Mouse (Mus musculus): ENCODE data around the gene Ppp1r15a. TPM values are rescaled to one million over a fixed set of nuclear protein-coding genes. Genes with fewer than 3 reads are reported as not detected.

Gene Ppp1r15a
- total RNA-seq (2021): 10 to 100 TPM; 28.0 to 48.2 TPM
- long read RNA-seq, experiment 1, transcript Ppp1r15a-202 (2 exons, 2,809 nt): minor isoform, 13 of 58 reads
- long read RNA-seq, experiment 1, transcript Ppp1r15a-201 (3 exons, 2,333 nt): major isoform, 38 of 58 reads
- long read RNA-seq, experiment 1, partial matches to known transcripts: 3 of 58 reads
- long read RNA-seq, experiment 1, other reads (novel, unspliced or antisense): 4 of 58 reads
- long read RNA-seq, experiment 2, transcript Ppp1r15a-201 (3 exons, 2,333 nt): major isoform, 24 of 29 reads
- long read RNA-seq, experiment 2, partial matches to known transcripts: 1 of 29 reads
- long read RNA-seq, experiment 2, other reads (novel, unspliced or antisense): 3 of 29 reads

- peak; percentile 97 for DNase-seq
Observed at GRCm38 (mm10) chr7:45525809-45526473, at the start of gene Ppp1r15a, which contains the start of gene Plekha4. Ppp1r15a (minus strand) TSS chr7:45526268. Plekha4 (plus strand) TSS chr7:45526330.

GRCm38 (mm10) chr7:45574472-45575379 is 48.7 kb upstream of the Ppp1r15a start:
- no peak for DNase-seq

DNA sequence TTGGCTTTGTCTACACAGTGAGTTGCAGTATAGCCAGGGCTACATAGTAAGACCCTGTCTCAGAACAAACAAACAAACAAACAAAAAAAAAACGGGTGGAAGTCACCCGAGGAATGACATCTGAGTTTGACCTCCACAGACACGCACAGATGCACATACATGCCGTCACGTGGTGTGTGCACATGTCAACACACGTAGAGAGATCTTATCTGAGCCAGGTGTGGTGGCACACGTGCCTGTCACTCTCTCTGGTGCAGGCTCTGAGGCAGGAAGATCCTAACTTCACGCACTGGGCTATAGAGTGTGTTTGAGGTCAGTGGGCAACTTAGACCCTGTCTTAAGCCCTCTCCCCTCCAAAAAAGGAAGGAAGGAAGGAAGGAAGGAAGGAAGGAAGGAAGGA is 47.9 kb upstream of the Ppp1r15a start:
- no peak for DNase-seq

DNA sequence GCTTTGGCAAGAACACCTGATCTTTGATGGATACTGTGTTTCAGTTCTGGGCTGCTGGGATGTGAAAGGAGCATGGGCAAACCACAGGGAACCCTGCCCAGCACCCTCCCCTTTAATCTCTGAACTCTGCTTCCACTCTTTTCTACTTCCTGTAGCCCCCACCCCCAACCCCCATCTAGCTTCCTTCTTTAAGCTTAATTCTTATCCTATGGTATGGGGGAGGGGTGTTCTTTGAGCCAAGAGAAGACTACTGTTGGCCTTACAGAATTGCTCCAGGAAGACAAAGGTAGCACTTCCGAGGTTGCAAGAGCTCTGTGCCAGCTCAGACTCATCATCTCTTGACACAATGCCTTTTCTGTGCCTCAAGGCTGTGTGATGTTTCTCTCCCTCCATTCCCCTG is 45.9 kb upstream of the Ppp1r15a start:
- no peak for DNase-seq

DNA sequence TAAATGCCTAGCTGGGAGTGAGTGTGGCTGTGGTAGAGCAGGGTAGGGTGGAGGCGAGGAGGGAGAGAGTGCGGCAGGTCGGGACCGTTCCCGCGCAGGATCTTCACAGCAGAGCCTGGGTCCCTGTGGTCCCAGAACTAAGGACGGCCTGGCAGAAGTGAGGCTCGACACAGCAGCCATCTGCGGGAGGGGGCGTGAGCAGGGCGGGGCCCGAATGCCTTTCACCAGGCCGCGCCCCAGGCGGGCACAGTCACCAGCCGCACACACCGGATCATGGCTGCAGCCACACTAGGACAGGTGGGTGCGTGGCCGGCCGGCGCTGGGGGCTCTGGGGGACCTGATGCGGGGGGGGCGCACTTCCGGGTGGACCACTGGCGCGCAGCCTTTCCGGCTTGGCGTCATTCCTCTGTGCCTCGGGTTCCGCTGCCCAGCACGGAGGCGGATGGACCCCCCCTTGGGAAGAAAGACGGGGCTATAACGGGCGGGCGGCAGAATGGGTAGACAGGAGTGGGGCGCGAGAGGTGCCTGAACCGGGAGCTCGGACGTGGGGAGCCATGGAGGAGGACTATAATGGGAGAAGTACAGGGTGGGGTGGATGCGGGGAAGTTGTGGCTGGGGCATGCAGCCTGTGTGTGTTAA is 44.2 kb upstream of the Ppp1r15a start, which contains the start of gene Bcat2:
Gene Bcat2, plus strand, starts transcription at position 51 of the 639 bp plus-strand sequence.
- DNase-seq: peak; percentile 87

- no peak for DNase-seq
Observed at GRCm38 (mm10) chr7:45568601-45569473, 42.8 kb upstream of the Ppp1r15a start.

- peak; percentile 96 for DNase-seq
Observed at GRCm38 (mm10) chr7:45567780-45568516, 41.9 kb upstream of the Ppp1r15a start.

GRCm38 (mm10) chr7:45567112-45567779 is 41.2 kb upstream of the Ppp1r15a start:
- DNase-seq: no peak

DNA sequence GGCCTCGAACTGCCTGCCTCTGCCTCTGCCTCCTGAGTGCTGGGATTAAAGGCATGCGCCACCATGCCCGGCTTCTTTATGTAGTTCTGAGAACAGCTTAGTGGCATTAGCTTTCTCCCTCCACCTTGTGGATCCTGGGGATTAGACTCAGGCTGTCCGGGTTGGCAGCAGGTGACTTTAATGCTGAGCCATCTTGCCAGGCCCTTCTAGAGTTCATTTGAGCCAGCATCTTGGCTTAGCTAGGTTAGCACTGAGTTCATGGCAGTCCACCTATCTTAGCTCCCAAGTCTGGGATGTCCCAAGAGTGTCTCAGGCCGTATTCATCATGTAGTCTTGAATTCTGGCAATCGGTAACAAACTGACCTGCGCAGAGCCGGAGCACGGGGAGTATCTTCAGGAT is 39.4 kb upstream of the Ppp1r15a start:
- no peak for DNase-seq

GRCm38 (mm10) chr7:45564811-45565210 is 38.7 kb upstream of the Ppp1r15a start:
- no peak for DNase-seq

- no peak for DNase-seq
Observed at GRCm38 (mm10) chr7:45561624-45562520, 35.8 kb upstream of the Ppp1r15a start.

GRCm38 (mm10) chr7:45560843-45561623 is 35.0 kb upstream of the Ppp1r15a start:
- peak; percentile 84 for DNase-seq

GRCm38 (mm10) chr7:45560241-45560640 is 34.2 kb upstream of the Ppp1r15a start:
- DNase-seq: no peak

DNA sequence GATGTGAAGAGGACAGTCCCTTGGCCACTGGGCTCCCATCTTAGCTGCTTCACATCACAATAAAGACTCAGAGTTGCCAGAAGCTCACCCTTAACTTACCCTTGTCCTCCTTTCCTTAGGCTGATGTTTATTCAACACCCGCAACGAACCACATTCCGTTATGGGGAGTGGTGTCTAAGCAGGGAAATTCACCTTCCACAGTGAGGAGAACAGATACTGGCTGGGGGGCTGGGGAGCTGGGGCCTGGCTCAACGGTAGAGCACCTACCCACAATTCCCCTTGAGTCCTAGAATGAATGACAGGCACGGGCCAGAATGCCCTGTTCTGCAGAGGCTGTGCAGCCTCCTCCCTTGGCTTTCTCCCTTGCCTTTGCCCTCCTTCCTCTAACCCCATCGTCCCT is 32.8 kb upstream of the Ppp1r15a start:
- DNase-seq: no peak

DNA sequence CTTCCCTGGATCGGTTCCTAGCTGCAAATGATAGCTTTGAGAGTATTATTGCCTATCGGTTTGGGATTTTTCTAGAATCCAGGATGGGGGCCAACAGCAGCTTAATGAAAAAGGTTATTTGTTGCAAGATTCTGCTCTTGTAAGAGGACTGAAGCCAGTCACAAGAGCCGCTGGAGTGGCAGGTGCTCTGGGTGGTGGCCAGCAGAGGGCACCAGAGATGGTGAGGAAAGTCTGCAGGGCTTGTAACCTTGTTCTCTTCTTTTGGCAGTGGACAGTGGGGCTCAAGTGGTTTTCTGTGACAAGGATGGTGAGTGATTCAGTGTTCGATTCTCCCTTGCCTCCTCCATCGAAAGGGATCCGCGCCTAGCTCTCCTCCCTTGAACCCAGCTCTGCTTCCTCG is 29.7 kb upstream of the Ppp1r15a start:
- DNase-seq: peak; percentile 92

- DNase-seq: no peak
Observed at GRCm38 (mm10) chr7:45554744-45555143, 28.7 kb upstream of the Ppp1r15a start, which contains the start of gene Hsd17b14. Hsd17b14 (plus strand) TSS chr7:45554893.

GRCm38 (mm10) chr7:45553990-45554389 is 27.9 kb upstream of the Ppp1r15a start:
- DNase-seq: no peak

DNA sequence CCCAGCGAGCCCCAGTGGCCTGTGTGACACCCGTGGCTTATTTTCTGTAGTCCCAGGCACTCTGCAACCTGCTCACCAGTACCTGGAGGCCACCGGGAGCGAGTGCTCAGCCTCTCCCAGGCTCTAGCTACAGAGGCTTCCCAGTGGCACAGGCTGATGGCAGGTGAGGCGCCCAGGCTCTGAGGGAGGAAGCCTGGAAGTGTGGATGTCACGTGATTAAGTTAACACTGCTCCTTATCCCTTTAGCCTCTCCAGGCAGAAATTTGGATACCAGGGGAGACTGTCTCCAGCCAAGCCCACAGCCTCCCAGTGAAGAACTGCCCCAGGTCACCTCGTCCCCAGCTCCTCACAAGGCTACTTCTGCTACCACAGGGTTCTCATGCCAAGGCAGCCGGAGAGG is 27.5 kb upstream of the Ppp1r15a start:
- no peak for DNase-seq
